Mouse (Mus musculus): Measurements from ENCODE around the gene Cd99l2. TPM values are rescaled to one million over a fixed set of nuclear protein-coding genes. Genes with fewer than 3 reads are reported as not detected.

Gene Cd99l2
- total RNA-seq, 2 experiments from 2014 or later = 49.1 to 52.2 TPM

Small RNA genes lying within 50 kb of the gene (microRNA-seq; reads per million reads assigned to microRNA genes)
- gene Gm23945 = 0 reads per million in 2 experiments

Other genes with a start within 250 kb of the Cd99l2 start
- 10 to 100 TPM; 59.2 to 61.8 TPM for gene Mtmr1, start 128.1 kb downstream of the Cd99l2 start, total RNA-seq (2021)
- 10 to 100 TPM; 14.0 to 19.9 TPM for gene Hmgb3, start 63.1 kb upstream of the Cd99l2 start, total RNA-seq (2021)
- not detected for gene Gpr50, start 170.8 kb upstream of the Cd99l2 start, total RNA-seq (2021)

Measured in layer of hippocampus, postnatal 36 days (tissue).